Mouse (Mus musculus) myocyte (in vitro differentiated cells): ENCODE results near the gene Rfc1. TPM values are rescaled to one million over a fixed set of nuclear protein-coding genes. Genes with fewer than 3 reads are reported as not detected.

Source experiments
- H3K27me3 ChIP-seq: one replicate; pipeline ENCODE4 v1.6.1; 2011; ENCODE audit not compliant: control insufficient read depth, insufficient read depth, insufficient read length
- H3K36me3 ChIP-seq: one replicate; pipeline ENCODE4 v1.6.1; 2011; ENCODE audit not compliant: control insufficient read depth, insufficient read depth
- H3K4me2 ChIP-seq: one replicate; pipeline ENCODE4 v1.6.1; 2011; ENCODE audit warnings: low read depth, control low read depth
- H3K4me3 ChIP-seq: one replicate; pipeline ENCODE4 v1.5.1; 2011; ENCODE audit warnings: mild to moderate bottlenecking, control low read depth, moderate library complexity
- H3K79me2 ChIP-seq: one replicate; pipeline ENCODE4 v1.6.1; 2011; ENCODE audit not compliant: control insufficient read depth, insufficient read depth
- H3ac ChIP-seq: one replicate; pipeline ENCODE4 v1.6.1; 2011; ENCODE audit not compliant: control insufficient read depth, insufficient read length
- CEBPB ChIP-seq: IDR thresholded peaks from 2 replicates; pipeline ENCODE4 v1.6.1; 2011; ENCODE audit warnings: mild to moderate bottlenecking, moderate library complexity; ENCODE audit not compliant: poor library complexity, insufficient read depth, severe bottlenecking
- E2F4 ChIP-seq: IDR thresholded peaks from one replicate; pipeline ENCODE4 v1.6.1; 2011; ENCODE audit warnings: mild to moderate bottlenecking, control low read depth, moderate library complexity; ENCODE audit not compliant: insufficient read depth
- MAX ChIP-seq: IDR thresholded peaks from one replicate; pipeline ENCODE4 v1.6.1; 2011; ENCODE audit warnings: low read depth, mild to moderate bottlenecking, control low read depth
- MYOD1 ChIP-seq, 3 experiments: IDR thresholded peaks; one replicate each; pipeline ENCODE4 v1.6.1; 2011; ENCODE audit warnings: control low read depth in 2 of 3, low read depth in 2 of 3, mild to moderate bottlenecking in 2 of 3, moderate library complexity in 1 of 3; ENCODE audit not compliant: insufficient read length in 2 of 3, control insufficient read depth in 1 of 3
- MYOG ChIP-seq, 3 experiments: IDR thresholded peaks; one replicate each; pipeline ENCODE4 v1.6.1; 2011; ENCODE audit warnings: control low read depth in 2 of 3, low read depth in 2 of 3, mild to moderate bottlenecking in 2 of 3; ENCODE audit not compliant: insufficient read length in 2 of 3, control insufficient read depth in 1 of 3, insufficient read depth in 1 of 3
- POLR2A ChIP-seq: IDR thresholded peaks from one replicate; pipeline ENCODE4 v1.6.1; 2011; ENCODE audit warnings: low read depth, mild to moderate bottlenecking, control low read depth, moderate library complexity; ENCODE audit not compliant: insufficient read length
- POLR2AphosphoS2 ChIP-seq: IDR thresholded peaks from one replicate; pipeline ENCODE4 v1.6.1; 2011; ENCODE audit warnings: low read depth, control low read depth; ENCODE audit not compliant: insufficient read length
- REST ChIP-seq: IDR thresholded peaks from one replicate; pipeline ENCODE4 v1.6.1; 2011; ENCODE audit warnings: mild to moderate bottlenecking, control low read depth, moderate library complexity; ENCODE audit not compliant: insufficient read depth, insufficient read length
- SRF ChIP-seq: IDR thresholded peaks from one replicate; pipeline ENCODE4 v1.6.1; 2011; ENCODE audit warnings: low read depth; ENCODE audit not compliant: control insufficient read depth, insufficient read length
- TCF12 ChIP-seq: IDR thresholded peaks from one replicate; pipeline ENCODE4 v1.6.1; 2011; ENCODE audit warnings: mild to moderate bottlenecking, control low read depth; ENCODE audit not compliant: poor library complexity, insufficient read depth, severe bottlenecking
- TCF3 ChIP-seq: IDR thresholded peaks from one replicate; pipeline ENCODE4 v1.6.1; 2011; ENCODE audit warnings: low read depth, control low read depth; ENCODE audit not compliant: insufficient read length
- USF1 ChIP-seq: IDR thresholded peaks from one replicate; pipeline ENCODE4 v1.6.1; 2011; ENCODE audit warnings: low read depth, mild to moderate bottlenecking, control low read depth, moderate library complexity
- polyA plus RNA-seq: library from polyadenylated mRNA; unstranded; fragments of >200 nt; fragmentation: generic; extraction: Trizol; gene quantifications from one replicate; pipeline ENCODE4 v1.2.1, GENCODE M21; 2012; ENCODE audit warnings: missing spikeins

Gene Rfc1
- polyA plus RNA-seq, 1 experiment = 8.7 TPM

- no peak overlapping the region for H3ac ChIP-seq
- no peak overlapping the region for H3K4me3 ChIP-seq
- no peaks in the 10 kb centered on the region for H3K36me3 ChIP-seq
- peaks cover under 1% of the 10 kb centered on the region for H3K79me2 ChIP-seq
- no peaks in the 10 kb centered on the region for H3K27me3 ChIP-seq
- TF ChIP-seq REST (no peak), MYOD1 (IDR thresholded peaks at IDR 0.05; ENCODE audit: control insufficient read depth in 1 of 3, insufficient read length in 2 of 3, low read depth in 2 of 3) (no peak), E2F4 (no peak), TCF12 (no peak), POLR2AphosphoS2 (no peak), POLR2A (no peak), SRF (no peak), CEBPB (no peak), MAX (no peak), MYOG (IDR thresholded peaks at IDR 0.05; ENCODE audit: control insufficient read depth in 1 of 3, insufficient read depth in 1 of 3, insufficient read length in 2 of 3, low read depth in 2 of 3) (no peak), TCF3 (no peak)
- H3K4me2 ChIP-seq = no peak overlapping the region
These were observed 4.7 kb upstream of the Rfc1 start for GRCm38 (mm10) chr5:65340167-65340566.

GRCm38 (mm10) chr5:65338394-65338793, 2.9 kb upstream of the Rfc1 start:
- peaks cover 18% of the 10 kb centered on the region for H3K79me2 ChIP-seq

GRCm38 (mm10) chr5:65336075-65336355, 545 bp upstream of the Rfc1 start:
- TF ChIP-seq SRF (no peak), USF1 (no peak), TCF3 (no peak), TCF12 (no peak), POLR2A (no peak), E2F4 (no peak), MAX (no peak), CEBPB (no peak), REST (no peak), MYOD1 (IDR thresholded peaks at IDR 0.05; ENCODE audit: control insufficient read depth in 1 of 3, insufficient read length in 2 of 3, low read depth in 2 of 3) (no peak), MYOG (IDR thresholded peaks at IDR 0.05; ENCODE audit: control insufficient read depth in 1 of 3, insufficient read depth in 1 of 3, insufficient read length in 2 of 3, low read depth in 2 of 3) (no peak), POLR2AphosphoS2 (no peak)
- Histone ChIP-seq H3K36me3 (no peaks in the 10 kb centered on the region), H3K79me2 (peaks cover 38% of the 10 kb centered on the region), H3ac (peak overlapping the region; percentile 59), H3K27me3 (no peaks in the 10 kb centered on the region), H3K4me2 (peak overlapping the region; percentile 68), H3K4me3 (peak overlapping the region; percentile 66)

More at GRCm38 (mm10) chr5:65338394-65338793, 2.9 kb upstream of the Rfc1 start:
- Histone ChIP-seq H3K27me3 (no peaks in the 10 kb centered on the region), H3K4me3 (no peak overlapping the region), H3K4me2 (no peak overlapping the region), H3ac (no peak overlapping the region), H3K36me3 (no peaks in the 10 kb centered on the region)
- no peak for TF ChIP-seq POLR2A
- TF ChIP-seq TCF3 = no peak
- TF ChIP-seq USF1 = no peak
- TF ChIP-seq E2F4 = no peak
- TF ChIP-seq SRF = no peak
- TF ChIP-seq TCF12 = no peak
- TF ChIP-seq MYOD1 (IDR thresholded peaks at IDR 0.05; ENCODE audit: control insufficient read depth in 1 of 3, insufficient read length in 2 of 3, low read depth in 2 of 3) = no peak
- TF ChIP-seq POLR2AphosphoS2 = no peak
- no peak for TF ChIP-seq MAX
- no peak for TF ChIP-seq MYOG (IDR thresholded peaks at IDR 0.05; ENCODE audit: control insufficient read depth in 1 of 3, insufficient read depth in 1 of 3, insufficient read length in 2 of 3, low read depth in 2 of 3)
- TF ChIP-seq CEBPB = no peak
- no peak for TF ChIP-seq REST

- Histone ChIP-seq H3K36me3 (no peaks in the 10 kb centered on the region), H3K79me2 (peaks cover 42% of the 10 kb centered on the region), H3K4me3 (peak overlapping the region; percentile 66), H3ac (peak overlapping the region; percentile 59), H3K27me3 (no peaks in the 10 kb centered on the region), H3K4me2 (peak overlapping the region; percentile 76)
- TF ChIP-seq SRF (no peak), CEBPB (no peak), REST (no peak), MYOD1 (IDR thresholded peaks at IDR 0.05; ENCODE audit: control insufficient read depth in 1 of 3, insufficient read length in 2 of 3, low read depth in 2 of 3) (no peak), POLR2A (no peak), POLR2AphosphoS2 (no peak), MAX (no peak), TCF3 (no peak), TCF12 (no peak), E2F4 (no peak), USF1 (no peak), MYOG (IDR thresholded peaks at IDR 0.05; ENCODE audit: control insufficient read depth in 1 of 3, insufficient read depth in 1 of 3, insufficient read length in 2 of 3, low read depth in 2 of 3) (no peak)
These were observed 682 bp downstream of the Rfc1 start for GRCm38 (mm10) chr5:65334788-65335187.

GRCm38 (mm10) chr5:65329971-65330370, 5.5 kb downstream of the Rfc1 start:
- Histone ChIP-seq H3ac (no peak overlapping the region), H3K4me3 (no peak overlapping the region), H3K4me2 (no peak overlapping the region), H3K27me3 (no peaks in the 10 kb centered on the region), H3K36me3 (no peaks in the 10 kb centered on the region), H3K79me2 (peaks cover 78% of the 10 kb centered on the region)
- TF ChIP-seq USF1 = no peak
- no peak for TF ChIP-seq TCF12
- no peak for TF ChIP-seq POLR2AphosphoS2
- TF ChIP-seq MYOG (IDR thresholded peaks at IDR 0.05; ENCODE audit: control insufficient read depth in 1 of 3, insufficient read depth in 1 of 3, insufficient read length in 2 of 3, low read depth in 2 of 3) = no peak
- TF ChIP-seq E2F4 = no peak
- TF ChIP-seq REST = no peak
- TF ChIP-seq POLR2A = no peak
- no peak for TF ChIP-seq MYOD1 (IDR thresholded peaks at IDR 0.05; ENCODE audit: control insufficient read depth in 1 of 3, insufficient read length in 2 of 3, low read depth in 2 of 3)
- TF ChIP-seq SRF = no peak
- no peak for TF ChIP-seq MAX
- no peak for TF ChIP-seq CEBPB
